Mouse (Mus musculus): ENCODE data around the gene She. TPM values are rescaled to one million over a fixed set of nuclear protein-coding genes. Genes with fewer than 3 reads are reported as not detected.

She gene
- total RNA-seq, 2 experiments from 2014 or later: 13.2 to 15.0 TPM

- intact Hi-C loops (cut with DNase I): no loop called here
- no peak for DNase-seq
Observed at GRCm38 (mm10) chr3:89812166-89812565, 19.0 kb upstream of the She start.

- intact Hi-C loops (cut with DNase I): no loop called here
- DNase-seq: no peak
Observed at GRCm38 (mm10) chr3:89814051-89814450, 17.1 kb upstream of the She start.

DNA sequence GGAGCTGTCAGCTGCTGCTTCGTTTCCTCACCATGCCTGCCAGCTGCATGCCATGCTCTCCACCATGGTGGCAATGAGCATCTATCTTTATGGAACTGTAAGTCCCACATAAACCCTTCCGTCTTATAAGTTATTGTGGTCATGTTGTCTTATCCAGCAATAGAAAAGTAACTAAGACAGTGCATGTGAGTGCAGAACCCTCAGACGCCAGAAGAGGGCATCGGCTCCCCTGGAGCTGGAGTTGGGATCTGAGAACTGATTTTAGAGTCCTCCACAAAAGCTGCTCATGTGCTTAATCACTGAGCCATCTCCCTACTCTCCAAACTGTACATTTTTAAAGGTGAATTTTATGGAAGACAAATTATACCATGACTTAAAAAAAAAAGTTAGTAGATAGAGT is 14.1 kb upstream of the She start:
- DNase-seq: peak; percentile 54 to 76
- intact Hi-C loops (cut with DNase I): loop anchor here (1.0 to 2.0 kb wide), 2 partner anchors 32 to 41 kb away; no protein-coding TSS in a partner anchor

DNA sequence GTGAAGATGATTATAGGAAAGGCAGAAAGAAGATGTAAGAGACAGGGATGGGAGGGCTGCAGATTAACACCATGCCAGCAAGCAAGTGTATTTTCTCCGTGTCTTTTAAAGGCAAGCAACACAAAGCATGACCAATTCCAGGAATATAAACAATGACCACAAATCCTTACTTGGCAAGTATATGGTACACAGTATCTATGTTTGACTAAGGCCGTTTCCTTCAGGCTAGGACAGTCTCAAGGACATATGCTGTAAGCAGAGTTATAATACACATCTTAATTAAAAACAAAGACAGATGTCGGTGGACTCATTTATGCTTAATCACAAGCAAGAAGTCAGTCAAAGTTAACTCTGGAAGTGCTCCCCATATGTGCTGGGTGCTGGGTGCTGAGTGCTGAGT is 12.6 kb upstream of the She start:
- intact Hi-C loops (cut with DNase I): no loop called here
- no peak for DNase-seq

- DNase-seq: no peak
- intact Hi-C loops (cut with DNase I): no loop called here
Observed at GRCm38 (mm10) chr3:89819897-89820296, 11.3 kb upstream of the She start.

- no peak for DNase-seq
- intact Hi-C loops (cut with DNase I): no loop called here
Observed at GRCm38 (mm10) chr3:89820311-89821095, 10.7 kb upstream of the She start.

- intact Hi-C loops (cut with DNase I): no loop called here
- DNase-seq: no peak
Observed at GRCm38 (mm10) chr3:89821096-89821513, 10.1 kb upstream of the She start.

GRCm38 (mm10) chr3:89821548-89822480 is 9.4 kb upstream of the She start:
- no peak for DNase-seq
- intact Hi-C loops (cut with DNase I): no loop called here

GRCm38 (mm10) chr3:89823594-89823993 is 7.6 kb upstream of the She start:
- intact Hi-C loops (cut with DNase I): no loop called here
- DNase-seq: no peak

DNA sequence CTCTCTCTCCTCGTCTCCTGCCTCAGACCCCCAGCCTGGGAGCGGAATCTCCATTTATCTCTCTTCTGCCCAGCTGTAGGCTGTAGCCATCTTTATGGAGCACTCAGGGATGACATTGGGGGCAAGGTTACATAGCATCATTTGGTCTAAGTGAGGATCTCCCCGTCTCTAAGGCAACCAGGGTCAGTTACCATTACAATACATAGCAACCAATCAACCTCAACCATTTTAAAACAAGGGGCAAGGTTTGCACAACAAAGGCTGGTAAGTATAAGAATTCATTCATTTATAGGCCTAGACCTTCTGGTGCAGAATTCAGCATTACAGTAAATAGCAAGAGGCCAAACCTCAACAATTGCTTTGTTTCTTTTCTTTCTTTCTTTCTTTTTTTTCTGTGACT is 4.9 kb upstream of the She start:
- no peak for DNase-seq
- intact Hi-C loops (cut with DNase I): no loop called here

- peak in 1 of 2 experiments; percentile 50 for DNase-seq
- intact Hi-C loops (cut with DNase I): no loop called here
Observed at GRCm38 (mm10) chr3:89835362-89835761, 4.2 kb downstream of the She start.

DNA sequence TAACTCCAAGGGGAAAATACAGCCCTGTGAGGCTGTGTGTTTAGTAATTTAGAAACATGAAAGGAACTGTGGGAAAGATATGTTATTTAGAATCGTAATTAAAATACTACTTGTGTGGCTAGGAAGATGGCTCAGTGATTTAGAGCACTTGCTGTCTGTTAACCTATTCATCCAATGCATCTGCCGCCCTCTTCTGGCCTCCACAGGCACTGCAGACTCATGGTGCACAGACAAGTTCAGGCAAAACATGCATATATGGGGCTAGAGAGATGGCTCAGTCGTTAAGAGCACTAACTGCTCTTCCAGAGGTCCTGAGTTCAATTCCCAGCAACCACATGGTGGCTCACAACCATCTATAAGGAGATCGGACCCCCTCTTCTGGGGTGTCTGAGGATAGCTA is 11.1 kb downstream of the She start:
- intact Hi-C loops (cut with DNase I): loop anchor here (10.0 kb wide), 1 partner anchor 577 kb away; no protein-coding TSS in a partner anchor
- DNase-seq: peak in 1 of 2 experiments; percentile 49

- intact Hi-C loops (cut with DNase I): loop anchor here (10.0 kb wide), 1 partner anchor 578 kb away; no protein-coding TSS in a partner anchor
- peak; percentile 55 to 56 for DNase-seq
Observed at GRCm38 (mm10) chr3:89843148-89843547, 12.0 kb downstream of the She start.

- no peak for DNase-seq
- intact Hi-C loops (cut with DNase I): loop anchor here (10.0 kb wide), 1 partner anchor 581 kb away; no protein-coding TSS in a partner anchor
Observed at GRCm38 (mm10) chr3:89845814-89846213, 14.6 kb downstream of the She start.

- no peak for DNase-seq
- intact Hi-C loops (cut with DNase I): loop anchor here (10.0 kb wide), 1 partner anchor 582 kb away; no protein-coding TSS in a partner anchor
Observed at GRCm38 (mm10) chr3:89847126-89847525, 16.0 kb downstream of the She start.

DNA sequence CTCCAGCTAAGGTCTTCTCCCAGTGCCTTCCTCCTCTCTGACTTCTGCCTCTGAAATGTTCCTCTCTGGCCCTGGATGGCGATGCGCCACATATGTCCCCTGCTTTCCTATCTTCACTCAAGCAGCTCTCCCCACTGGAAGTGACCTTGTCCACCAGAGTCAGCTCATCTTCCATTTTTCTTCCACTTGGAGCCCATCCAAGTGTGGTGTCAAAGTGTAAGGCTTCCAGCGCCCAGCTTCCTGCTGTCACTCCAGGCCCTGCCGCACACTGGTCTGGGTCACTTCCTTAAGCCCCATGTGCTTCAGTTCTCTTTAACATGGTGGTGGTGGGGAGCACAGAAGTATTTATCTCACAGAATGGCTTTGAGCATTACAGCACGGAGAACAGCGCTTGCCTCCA is 16.4 kb downstream of the She start:
- no peak for DNase-seq
- intact Hi-C loops (cut with DNase I): loop anchor here (10.0 kb wide), 1 partner anchor 583 kb away; no protein-coding TSS in a partner anchor

DNA sequence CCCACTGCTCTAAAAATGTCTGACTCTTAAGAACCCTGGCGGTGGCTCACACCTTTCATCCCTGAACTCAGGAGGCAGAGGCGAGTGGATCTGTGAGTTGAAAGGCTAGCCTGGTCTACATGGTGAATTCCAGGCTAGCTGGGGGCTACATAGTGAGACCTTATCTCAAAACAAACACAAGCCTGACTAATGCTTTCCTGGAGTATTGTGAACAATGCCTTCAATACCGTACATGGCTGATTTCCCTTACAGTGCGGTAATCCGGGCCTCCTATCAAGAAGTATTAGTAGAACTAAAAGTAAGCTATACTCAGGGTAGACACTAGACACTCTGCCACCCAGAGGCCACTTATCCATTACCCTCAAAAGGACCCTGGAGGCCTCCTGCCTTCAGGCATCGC is 16.9 kb downstream of the She start:
- no peak for DNase-seq

DNA sequence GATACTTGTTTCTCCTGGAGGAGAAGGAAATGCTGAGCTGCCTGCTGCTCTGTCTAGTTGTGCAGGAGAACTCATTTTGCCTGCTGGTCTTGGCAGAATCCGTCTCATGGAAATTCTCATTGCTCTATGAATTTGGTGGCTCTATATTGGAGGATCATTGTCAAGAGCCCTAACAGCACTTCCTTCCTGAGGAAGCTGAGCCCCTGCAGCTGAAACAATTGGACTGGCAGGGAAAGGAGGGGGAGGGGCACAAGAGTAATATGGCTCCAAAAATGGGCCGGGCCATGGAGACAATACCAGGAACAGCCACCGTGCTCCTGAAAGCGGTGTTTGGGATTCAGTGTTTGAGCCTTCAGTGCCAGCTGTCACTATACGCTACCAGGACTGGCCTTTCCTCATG is 22.6 kb downstream of the She start:
- DNase-seq: peak; percentile 46 to 59
- intact Hi-C loops (cut with DNase I): loop anchor here (1.0 to 10.0 kb wide), 2 partner anchors 22 to 339 kb away; partner anchors contain the start of gene She

More for the DNA sequence above, 16.9 kb downstream of the She start:
- intact Hi-C loops (cut with DNase I): loop anchor here (10.0 kb wide), 1 partner anchor 583 kb away; no protein-coding TSS in a partner anchor

GRCm38 (mm10) chr3:89857353-89857752 is 26.2 kb downstream of the She start:
- intact Hi-C loops (cut with DNase I): loop anchor here (5.0 to 10.0 kb wide), 2 partner anchors 145 to 343 kb away; no protein-coding TSS in a partner anchor
- no peak for DNase-seq

DNA sequence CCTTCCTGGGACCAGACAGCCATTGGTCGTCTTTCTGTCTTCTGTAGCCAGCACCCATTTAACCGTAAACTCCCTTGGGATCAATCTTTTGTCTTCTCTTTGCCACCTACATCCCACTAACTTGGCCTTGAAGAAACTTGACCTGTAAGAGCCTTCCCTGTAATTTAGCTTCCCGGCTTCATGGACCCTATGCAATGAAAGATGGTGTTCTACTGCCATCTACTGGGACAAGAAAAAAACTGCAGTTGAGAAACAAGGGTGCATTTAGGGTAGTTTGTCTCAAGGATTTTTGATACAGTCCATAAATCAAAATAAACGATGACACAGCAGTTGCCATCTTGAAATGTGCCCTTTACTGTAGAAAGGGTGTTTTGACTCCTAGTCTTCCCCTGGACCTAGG is 27.0 kb downstream of the She start:
- intact Hi-C loops (cut with DNase I): loop anchor here (1.0 to 10.0 kb wide), 5 partner anchors 41 to 343 kb away; no protein-coding TSS in a partner anchor

GRCm38 (mm10) chr3:89858888-89859287 is 27.7 kb downstream of the She start:
- intact Hi-C loops (cut with DNase I): loop anchor here (1.0 to 10.0 kb wide), 5 partner anchors 42 to 344 kb away; no protein-coding TSS in a partner anchor
- DNase-seq: no peak

More for the DNA sequence above, 27.0 kb downstream of the She start:
- DNase-seq: peak in 1 of 2 experiments; percentile 35

Measured in heart, postnatal 36 days (tissue).